Mouse (Mus musculus) lung, postnatal 0 days (tissue): ENCODE results near the gene Tbkbp1.

ENCODE experiments used
- CTCF ChIP-seq: IDR thresholded peaks from 2 replicates; pipeline ENCODE4 v1.5.1; 2016; ENCODE audit warnings: antibody characterized with exemption, mild to moderate bottlenecking
- EP300 ChIP-seq: IDR thresholded peaks from 2 replicates; pipeline ENCODE4 v1.6.1; 2016; ENCODE audit warnings: antibody characterized with exemption, mild to moderate bottlenecking, control low read depth

- TF ChIP-seq CTCF (peak; percentile 1; the same call in 1 of the 2 replicates), EP300 (no peak)
Measured at GRCm38 (mm10) chr11:97138554-97139226, 12.6 kb downstream of the Tbkbp1 start.
